Mouse (Mus musculus): ENCODE measurements around the gene Ctsd. TPM values are rescaled to one million over a fixed set of nuclear protein-coding genes. Genes with fewer than 3 reads are reported as not detected.

Ctsd gene
- total and polyA plus RNA-seq, 3 experiments: 883 to 1,120 (median 991) TPM

DNA sequence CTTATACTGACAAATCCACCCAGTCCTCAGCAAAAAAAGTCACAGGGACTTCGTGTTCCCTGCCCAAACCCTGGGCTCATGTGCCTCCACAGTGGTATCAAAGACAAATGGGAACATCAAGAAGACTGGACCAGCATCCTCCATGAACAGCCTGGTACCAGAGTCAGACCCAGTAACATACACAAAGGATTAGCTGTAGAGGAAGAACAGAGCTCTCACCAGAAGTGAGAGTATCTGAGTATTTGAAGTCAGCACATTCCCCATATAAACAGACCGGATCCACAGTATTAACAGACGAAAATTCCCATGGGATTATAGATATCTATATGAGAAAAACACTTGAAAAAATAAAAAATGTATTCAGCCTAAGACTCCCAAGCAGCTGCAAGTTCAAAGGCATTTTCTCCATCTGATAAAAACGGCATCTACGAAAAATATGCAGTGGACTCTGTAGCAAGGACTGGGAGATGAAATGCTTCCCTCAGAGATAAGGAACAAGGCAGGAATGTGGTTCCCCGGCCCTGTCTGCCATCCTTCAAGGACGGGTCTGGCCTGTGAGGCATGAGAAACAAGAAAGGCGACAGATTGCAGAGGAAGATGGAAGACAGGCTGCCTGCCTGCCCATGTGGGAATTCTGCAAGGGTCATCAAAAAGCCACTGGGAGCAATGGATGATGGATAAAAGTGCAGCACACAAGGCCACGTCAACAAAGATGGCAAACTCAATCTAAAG is 61.0 kb downstream of the Ctsd start:
- no peak for TF ChIP-seq CTCF (IDR thresholded peaks at IDR 0.05)
- TF ChIP-seq POLR2A (IDR thresholded peaks at IDR 0.05; ENCODE audit: insufficient read depth, low read depth, low read length): no peak
- no peak for TF ChIP-seq EP300 (IDR thresholded peaks at IDR 0.05; ENCODE audit: insufficient read depth, low read depth, low read length)
- H3K9ac ChIP-seq (ENCODE audit: low read depth, low read length): no peak overlapping the region
- H3K79me2 ChIP-seq (replicated peaks; ENCODE audit: control insufficient read depth, insufficient read depth, low read length): no peaks in the 10 kb centered on the region
- no peak for DNase-seq
- H3K27me3 ChIP-seq (ENCODE audit: control insufficient read depth, insufficient read depth, low read length): no peaks in the 10 kb centered on the region
- no peak overlapping the region for H3K4me3 ChIP-seq
- H3K27ac ChIP-seq: no peak overlapping the region
- 66% methylated on average over 9 of the region's 9 CpGs for WGBS
- intact Hi-C loops (cut with DNase I): no loop called here
- H3K36me3 ChIP-seq (ENCODE audit: control insufficient read depth, insufficient read depth, low read length): no peaks in the 10 kb centered on the region
- peaks cover 12% of the 10 kb centered on the region for H3K4me1 ChIP-seq (ENCODE audit: control insufficient read depth, insufficient read depth, low read length)

Other genes with a start within 250 kb of the Ctsd start
- not detected for gene Gm45337, start 243.4 kb downstream of the Ctsd start, total RNA-seq (2021)
- gene Gm45337, start 243.4 kb downstream of the Ctsd start, polyA plus RNA-seq (2012; rRNA removed): not detected in 2 replicates
- gene Gm29735, start 230.9 kb downstream of the Ctsd start, total RNA-seq (2021): not detected
- gene Gm29735, start 230.9 kb downstream of the Ctsd start, polyA plus RNA-seq (2012; rRNA removed): not detected in 2 replicates
- gene Gm4553, start 222.3 kb downstream of the Ctsd start, total RNA-seq (2021): not detected
- gene Gm4553, start 222.3 kb downstream of the Ctsd start, polyA plus RNA-seq (2012; rRNA removed): not detected in 2 replicates
- not detected for gene Krtap5-2, start 212.0 kb downstream of the Ctsd start, total RNA-seq (2021)
- gene Krtap5-2, start 212.0 kb downstream of the Ctsd start, polyA plus RNA-seq (2012; rRNA removed): not detected in 2 replicates
- not detected for gene Gm10153, start 197.6 kb downstream of the Ctsd start, total RNA-seq (2021)
- not detected in 2 replicates for gene Gm10153, start 197.6 kb downstream of the Ctsd start, polyA plus RNA-seq (2012; rRNA removed)
- not detected for gene Krtap5-3, start 186.7 kb downstream of the Ctsd start, total RNA-seq (2021)
- not detected in 2 replicates for gene Krtap5-3, start 186.7 kb downstream of the Ctsd start, polyA plus RNA-seq (2012; rRNA removed)
- gene Gm7579, start 176.2 kb downstream of the Ctsd start, total RNA-seq (2021): not detected
- not detected in 2 replicates for gene Gm7579, start 176.2 kb downstream of the Ctsd start, polyA plus RNA-seq (2012; rRNA removed)
- gene Krtap5-5, start 158.1 kb downstream of the Ctsd start, total RNA-seq (2021): not detected
- gene Krtap5-5, start 158.1 kb downstream of the Ctsd start, polyA plus RNA-seq (2012; rRNA removed): not detected in 2 replicates
- not detected for gene Gm40460, start 147.0 kb downstream of the Ctsd start, total RNA-seq (2021)
- gene Gm40460, start 147.0 kb downstream of the Ctsd start, polyA plus RNA-seq (2012; rRNA removed): not detected in 2 replicates
- gene Gm2431, start 129.7 kb downstream of the Ctsd start, total RNA-seq (2021): not detected
- not detected in 2 replicates for gene Gm2431, start 129.7 kb downstream of the Ctsd start, polyA plus RNA-seq (2012; rRNA removed)
- not detected for gene Gm4559, start 113.7 kb downstream of the Ctsd start, total RNA-seq (2021)
- gene Gm4559, start 113.7 kb downstream of the Ctsd start, polyA plus RNA-seq (2012; rRNA removed): not detected in 2 replicates
- gene Krtap5-1, start 90.9 kb downstream of the Ctsd start, total RNA-seq (2021): not detected
- gene Krtap5-1, start 90.9 kb downstream of the Ctsd start, polyA plus RNA-seq (2012; rRNA removed): not detected in 2 replicates
- not detected for gene Krtap5-4, start 84.5 kb downstream of the Ctsd start, total RNA-seq (2021)
- not detected in 2 replicates for gene Krtap5-4, start 84.5 kb downstream of the Ctsd start, polyA plus RNA-seq (2012; rRNA removed)
- gene Ifitm10, start 14.3 kb downstream of the Ctsd start, total RNA-seq (2021): 1 to 10 TPM; 2.2 to 3.6 TPM
- 4.9 and 6.4 TPM in 2 replicates for gene Ifitm10, start 14.3 kb downstream of the Ctsd start, polyA plus RNA-seq (2012; rRNA removed)
- 1 to 10 TPM; 3.5 to 4.9 TPM for gene Gm49369, start 5.4 kb downstream of the Ctsd start, total RNA-seq (2021)
- gene Gm49369, start 5.4 kb downstream of the Ctsd start, polyA plus RNA-seq (2012; rRNA removed): 0.23 TPM in 1 of 2 replicates, not detected in the other
- not detected for gene Syt8, start 46.8 kb upstream of the Ctsd start, total RNA-seq (2021)
- gene Syt8, start 46.8 kb upstream of the Ctsd start, polyA plus RNA-seq (2012; rRNA removed): not detected in 2 replicates
- 1 to 10 TPM; 2.7 to 3.0 TPM for gene Tnni2, start 53.8 kb upstream of the Ctsd start, total RNA-seq (2021)
- gene Tnni2, start 53.8 kb upstream of the Ctsd start, polyA plus RNA-seq (2012; rRNA removed): 5.9 and 7.5 TPM in 2 replicates
- gene Lsp1, start 72.8 kb upstream of the Ctsd start, total RNA-seq (2021): 10 to 100 TPM; 28.4 to 35.0 TPM
- gene Lsp1, start 72.8 kb upstream of the Ctsd start, polyA plus RNA-seq (2012; rRNA removed): 96.6 and 107 TPM in 2 replicates
- 1 to 10 TPM; 1.1 to 1.3 TPM for gene Tnnt3, start 110.8 kb upstream of the Ctsd start, total RNA-seq (2021)
- gene Tnnt3, start 110.8 kb upstream of the Ctsd start, polyA plus RNA-seq (2012; rRNA removed): 1.8 TPM in 1 of 2 replicates, not detected in the other
- gene Mrpl23, start 144.6 kb upstream of the Ctsd start, total RNA-seq (2021): 1 to 10 TPM in 1 of 2 experiments, under 1 TPM in 1; 0.89 to 2.1 TPM
- gene Mrpl23, start 144.6 kb upstream of the Ctsd start, polyA plus RNA-seq (2012; rRNA removed): 12.8 and 18.0 TPM in 2 replicates